Mouse (Mus musculus): ENCODE data around the gene G6pdx. TPM values are rescaled to one million over a fixed set of nuclear protein-coding genes. Genes with fewer than 3 reads are reported as not detected.

The G6pdx gene
- polyA plus RNA-seq, 1 experiment from 2014 or later, result 64.5 TPM

- in situ Hi-C loops (cut with MboI; ENCODE audit: low pct_unique_long_range_greater_than_20kb), result loop anchor here (5.0 to 25.0 kb wide), 3 partner anchors 166 to 451 kb away; partner anchors contain the start of genes Flna, Hcfc1 and Irak1
- no peak for DNase-seq (ENCODE audit: low read depth, low spot score)
- H3K27me3 ChIP-seq, result no peaks in the 10 kb centered on the region
- TF ChIP-seq CTCF (IDR thresholded peaks at IDR 0.05), result peak; percentile 97
- peak; percentile 44 for ATAC-seq
- ChIA-PET CTCF (interaction anchor here (0.7 to 4.3 kb wide), 5 partner anchors 13 to 164 kb away, joined by 3 to 28 read pairs (median 6); partner anchors contain the start of gene Flna), POLR2A (interaction anchor here (1.0 to 1.6 kb wide), 2 partner anchors 44 to 164 kb away, joined by 3 to 4 read pairs; partner anchors contain the start of gene Flna)
Observed at GRCm38 (mm10) chrX:74413377-74413776, 15.6 kb downstream of the G6pdx start.

GRCm38 (mm10) chrX:74408340-74408739 is 20.7 kb downstream of the G6pdx start:
- in situ Hi-C loops (cut with MboI; ENCODE audit: low pct_unique_long_range_greater_than_20kb), result loop anchor here (10.0 to 25.0 kb wide), 2 partner anchors 446 to 1364 kb away; partner anchors contain the start of gene Hcfc1
- peaks cover 3% of the 10 kb centered on the region for H3K27me3 ChIP-seq
- POLR2A ChIA-PET, result interaction anchor here (1.0 kb wide), 1 partner anchor 15 kb away, joined by 3 read pairs; the partner anchor contains the start of genes Fam3a and Ikbkg
- no peak for DNase-seq (ENCODE audit: low read depth, low spot score)
- TF ChIP-seq CTCF (IDR thresholded peaks at IDR 0.05), result no peak
- CTCF ChIA-PET, result interaction anchor here (1.1 to 3.0 kb wide), 3 partner anchors 12 to 159 kb away, joined by 3 to 11 read pairs (median 3); partner anchors contain the start of gene Flna
- no peak for ATAC-seq

GRCm38 (mm10) chrX:74400136-74400535 is 28.9 kb downstream of the G6pdx start:
- ATAC-seq (no peak), DNase-seq (ENCODE audit: low read depth, low spot score) (no peak)
- peaks cover 27% of the 10 kb centered on the region for H3K27me3 ChIP-seq
- no peak for TF ChIP-seq CTCF (IDR thresholded peaks at IDR 0.05)
- ChIA-PET POLR2A (no interaction called here), CTCF (interaction anchor here (1.2 kb wide), 1 partner anchor 11 kb away, joined by 3 read pairs; no protein-coding TSS in a partner anchor)
- in situ Hi-C loops (cut with MboI; ENCODE audit: low pct_unique_long_range_greater_than_20kb), result loop anchor here (10.0 to 25.0 kb wide), 2 partner anchors 438 to 1355 kb away; partner anchors contain the start of gene Hcfc1

- DNase-seq (ENCODE audit: low read depth, low spot score), result peak; percentile 48
- H3K27me3 ChIP-seq, result peaks cover 10% of the 10 kb centered on the region
- ATAC-seq, result peak; percentile 99
- ChIA-PET CTCF (interaction anchor here (1.2 to 2.1 kb wide), 3 partner anchors 10 to 144 kb away, joined by 4 to 8 read pairs (median 5); partner anchors contain the start of gene Flna), POLR2A (interaction anchor here (0.6 to 1.2 kb wide), 3 partner anchors 16 to 24 kb away, joined by 3 to 4 read pairs (median 3); no protein-coding TSS in a partner anchor)
- in situ Hi-C loops (cut with MboI; ENCODE audit: low pct_unique_long_range_greater_than_20kb), result no loop called here
- no peak for TF ChIP-seq CTCF (IDR thresholded peaks at IDR 0.05)
Observed at GRCm38 (mm10) chrX:74392535-74393443, 36.2 kb downstream of the G6pdx start, which contains the start of the genes Fam3a and Ikbkg. Gene Fam3a (minus strand): TSS chrX:74393272. Gene Ikbkg (plus strand): TSS chrX:74393290.

GRCm38 (mm10) chrX:74388153-74388552 is 40.8 kb downstream of the G6pdx start:
- TF ChIP-seq CTCF (IDR thresholded peaks at IDR 0.05), result no peak
- peaks cover 7% of the 10 kb centered on the region for H3K27me3 ChIP-seq
- ATAC-seq (no peak), DNase-seq (ENCODE audit: low read depth, low spot score) (no peak)
- in situ Hi-C loops (cut with MboI; ENCODE audit: low pct_unique_long_range_greater_than_20kb), result no loop called here
- ChIA-PET CTCF (interaction anchor here (2.7 kb wide), 1 partner anchor 11 kb away, joined by 7 read pairs; no protein-coding TSS in a partner anchor), POLR2A (no interaction called here)

- ChIA-PET CTCF (no interaction called here), POLR2A (no interaction called here)
- no peak for TF ChIP-seq CTCF (IDR thresholded peaks at IDR 0.05)
- ATAC-seq, result no peak
- no peak for DNase-seq (ENCODE audit: low read depth, low spot score)
- in situ Hi-C loops (cut with MboI; ENCODE audit: low pct_unique_long_range_greater_than_20kb), result no loop called here
- peaks cover 12% of the 10 kb centered on the region for H3K27me3 ChIP-seq
Observed at GRCm38 (mm10) chrX:74384451-74384850, 44.5 kb downstream of the G6pdx start.

- ChIA-PET CTCF (interaction anchor here (1.0 kb wide), 1 partner anchor 21 kb away, joined by 3 read pairs; no protein-coding TSS in a partner anchor), POLR2A (interaction anchor here (0.6 kb wide), 1 partner anchor 869 kb away, joined by 3 read pairs; no protein-coding TSS in a partner anchor)
- in situ Hi-C loops (cut with MboI; ENCODE audit: low pct_unique_long_range_greater_than_20kb), result no loop called here
- no peak for TF ChIP-seq CTCF (IDR thresholded peaks at IDR 0.05)
- ATAC-seq (peak; percentile 84), DNase-seq (ENCODE audit: low read depth, low spot score) (no peak)
- H3K27me3 ChIP-seq, result no peaks in the 10 kb centered on the region
Observed at GRCm38 (mm10) chrX:74372888-74373549, 56.0 kb downstream of the G6pdx start, which contains the start of the genes Ubl4a and Slc10a3. Gene Ubl4a (minus strand): TSS chrX:74373218. Gene Slc10a3 (minus strand): TSS chrX:74373349.

- H3K27me3 ChIP-seq, result peaks cover 4% of the 10 kb centered on the region
- ChIA-PET POLR2A (interaction anchor here (1.0 to 1.7 kb wide), 5 partner anchors 28 to 123 kb away, joined by 3 to 5 read pairs (median 3); partner anchors contain the start of gene Plxna3), CTCF (interaction anchor here (1.6 kb wide), 1 partner anchor 9 kb away, joined by 5 read pairs; no protein-coding TSS in a partner anchor)
- in situ Hi-C loops (cut with MboI; ENCODE audit: low pct_unique_long_range_greater_than_20kb), result no loop called here
- DNase-seq (ENCODE audit: low read depth, low spot score) (no peak), ATAC-seq (peak; percentile 61)
- no peak for TF ChIP-seq CTCF (IDR thresholded peaks at IDR 0.05)
Observed at GRCm38 (mm10) chrX:74368209-74368909, 60.6 kb downstream of the G6pdx start.

- CTCF ChIA-PET, result interaction anchor here (0.6 kb wide), 1 partner anchor 19 kb away, joined by 3 read pairs; no protein-coding TSS in a partner anchor
- ATAC-seq (no peak), DNase-seq (ENCODE audit: low read depth, low spot score) (no peak)
- in situ Hi-C loops (cut with MboI; ENCODE audit: low pct_unique_long_range_greater_than_20kb), result no loop called here
- H3K27me3 ChIP-seq, result peaks cover 4% of the 10 kb centered on the region
- TF ChIP-seq CTCF (IDR thresholded peaks at IDR 0.05), result no peak
- POLR2A ChIA-PET, result interaction anchor here (1.0 kb wide), 1 partner anchor 119 kb away, joined by 3 read pairs; no protein-coding TSS in a partner anchor
Observed at GRCm38 (mm10) chrX:74367512-74367911, 61.5 kb downstream of the G6pdx start.

Other genes starting within 250 kb of the G6pdx start
- 888 TPM for gene Flna, start 179.4 kb downstream of the G6pdx start, polyA plus RNA-seq (2021)
- gene Emd, start 174.5 kb downstream of the G6pdx start, polyA plus RNA-seq (2021), result 88.3 TPM
- gene Rpl10, start 158.4 kb downstream of the G6pdx start, polyA plus RNA-seq (2021), result 1,219 TPM
- gene Taz, start 147.3 kb downstream of the G6pdx start, polyA plus RNA-seq (2021), result 76.5 TPM
- gene Dnase1l1, start 146.9 kb downstream of the G6pdx start, polyA plus RNA-seq (2021), result 42.2 TPM
- gene Atp6ap1, start 132.1 kb downstream of the G6pdx start, polyA plus RNA-seq (2021), result 260 TPM
- gene Gdi1, start 124.2 kb downstream of the G6pdx start, polyA plus RNA-seq (2021), result 383 TPM
- gene Fam50a, start 116.2 kb downstream of the G6pdx start, polyA plus RNA-seq (2021), result 131 TPM
- gene Plxna3, start 100.1 kb downstream of the G6pdx start, polyA plus RNA-seq (2021), result 15.5 TPM
- 42.5 TPM for gene Lage3, start 75.6 kb downstream of the G6pdx start, polyA plus RNA-seq (2021)
- gene Ubl4a, start 56.0 kb downstream of the G6pdx start, polyA plus RNA-seq (2021), result 31.4 TPM
- gene Slc10a3, start 55.8 kb downstream of the G6pdx start, polyA plus RNA-seq (2021), result 17.6 TPM
- gene Fam3a, start 35.9 kb downstream of the G6pdx start, polyA plus RNA-seq (2021), result 25.0 TPM
- gene Ikbkg, start 35.9 kb downstream of the G6pdx start, polyA plus RNA-seq (2021), result 33.9 TPM
- gene Gm6880, start 52.2 kb upstream of the G6pdx start, polyA plus RNA-seq (2021), result not detected
- not detected for gene Olfr1326-ps1, start 145.7 kb upstream of the G6pdx start, polyA plus RNA-seq (2021)
- gene Olfr1325, start 163.5 kb upstream of the G6pdx start, polyA plus RNA-seq (2021), result not detected
- not detected for gene Gm5640, start 216.4 kb upstream of the G6pdx start, polyA plus RNA-seq (2021)

Data from Patski (cell line).